Mouse (Mus musculus): ENCODE results near the gene Tbk1.

DNA sequence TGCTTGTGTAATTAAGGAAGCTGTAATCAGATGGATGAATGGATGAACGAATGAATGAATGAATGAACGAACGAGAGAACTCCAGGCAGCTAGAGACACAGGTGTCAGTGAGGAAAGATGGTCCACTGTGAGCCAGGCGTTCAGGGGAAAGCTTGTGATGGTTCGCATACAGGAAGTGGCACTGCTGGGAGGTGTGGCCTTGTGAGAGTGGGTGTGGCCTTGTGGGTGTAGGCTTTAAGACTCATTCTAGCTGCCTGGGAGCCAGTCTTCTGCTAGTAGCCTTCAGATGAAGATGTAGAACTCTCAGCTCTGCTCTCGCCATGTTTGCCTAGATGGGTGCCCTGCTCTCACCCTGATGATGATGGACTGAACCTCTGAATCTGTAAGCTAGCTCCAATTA, 59.5 kb downstream of the Tbk1 start:
- TF ChIP-seq POLR2A (IDR thresholded peaks at IDR 0.05; ENCODE audit: low read depth, low read length) (no peak), CTCF (conservative IDR thresholded peaks at IDR 0.05; ENCODE audit: insufficient read depth, insufficient read length, low read depth, low read length) (no peak)
